Mouse (Mus musculus): Measurements from ENCODE around the gene Ubash3a. TPM values are rescaled to one million over a fixed set of nuclear protein-coding genes. Genes with fewer than 3 reads are reported as not detected.

Gene Ubash3a
- polyA plus RNA-seq, 1 experiment from 2014 or later: 0.38 TPM

GRCm38 (mm10) chr17:31279541-31279940, 71.9 kb downstream of the Ubash3a start:
- no peak for ATAC-seq
- Histone ChIP-seq H3K36me3 (ENCODE audit: control insufficient read depth, insufficient read depth, low read length) (no peaks in the 10 kb centered on the region), H3K4me3 (ENCODE audit: low read length) (no peak overlapping the region), H3K9ac (ENCODE audit: low read depth, low read length) (no peak overlapping the region), H3K27ac (ENCODE audit: low read length) (no peak overlapping the region), H3K27me3 (replicated peaks; ENCODE audit: control insufficient read depth, insufficient read depth, low read length) (no peaks in the 10 kb centered on the region), H3K4me1 (ENCODE audit: control insufficient read depth, insufficient read depth, low read length) (peaks cover 4% of the 10 kb centered on the region; the same call in 1 of the 2 replicates), H3K4me2 (ENCODE audit: low read depth, low read length) (no peak overlapping the region), H3K9me3 (ENCODE audit: control insufficient read depth, low read length) (no peaks in the 10 kb centered on the region)
- WGBS: 80% methylated on average over 9 of the region's 9 CpGs

GRCm38 (mm10) chr17:31280269-31280668, 72.6 kb downstream of the Ubash3a start:
- no peak overlapping the region for H3K4me2 ChIP-seq (ENCODE audit: low read depth, low read length)
- H3K9ac ChIP-seq (ENCODE audit: low read depth, low read length): no peak overlapping the region
- no peaks in the 10 kb centered on the region for H3K9me3 ChIP-seq (ENCODE audit: control insufficient read depth, low read length)
- no peak for ATAC-seq
- WGBS: 59% methylated on average over 6 of the region's 6 CpGs
- H3K36me3 ChIP-seq (ENCODE audit: control insufficient read depth, insufficient read depth, low read length): no peaks in the 10 kb centered on the region
- H3K4me1 ChIP-seq (ENCODE audit: control insufficient read depth, insufficient read depth, low read length): peaks cover 4% of the 10 kb centered on the region; the same call in 1 of the 2 replicates
- no peaks in the 10 kb centered on the region for H3K27me3 ChIP-seq (replicated peaks; ENCODE audit: control insufficient read depth, insufficient read depth, low read length)
- H3K4me3 ChIP-seq (ENCODE audit: low read length): no peak overlapping the region
- H3K27ac ChIP-seq (ENCODE audit: low read length): no peak overlapping the region

- no peaks in the 10 kb centered on the region for H3K27me3 ChIP-seq (replicated peaks; ENCODE audit: control insufficient read depth, insufficient read depth, low read length)
- H3K9ac ChIP-seq (ENCODE audit: low read depth, low read length): no peak overlapping the region
- no peak; the same call in 1 of the 2 replicates for ATAC-seq
- no peaks in the 10 kb centered on the region for H3K4me1 ChIP-seq (ENCODE audit: control insufficient read depth, insufficient read depth, low read length)
- no peaks in the 10 kb centered on the region for H3K36me3 ChIP-seq (ENCODE audit: control insufficient read depth, insufficient read depth, low read length)
- H3K4me3 ChIP-seq (ENCODE audit: low read length): no peak overlapping the region
- no peak overlapping the region for H3K4me2 ChIP-seq (ENCODE audit: low read depth, low read length)
- H3K9me3 ChIP-seq (ENCODE audit: control insufficient read depth, low read length): no peaks in the 10 kb centered on the region
- no peak overlapping the region for H3K27ac ChIP-seq (ENCODE audit: low read length)
- 55% methylated on average over 19 of the region's 19 CpGs for WGBS
These were observed 74.4 kb downstream of the Ubash3a start for GRCm38 (mm10) chr17:31281830-31282686.

GRCm38 (mm10) chr17:31282687-31283053, 75.0 kb downstream of the Ubash3a start:
- no peak for ATAC-seq
- WGBS: 33% methylated on average over 7 of the region's 7 CpGs
- Histone ChIP-seq H3K9ac (ENCODE audit: low read depth, low read length) (no peak overlapping the region), H3K27ac (ENCODE audit: low read length) (no peak overlapping the region), H3K36me3 (ENCODE audit: control insufficient read depth, insufficient read depth, low read length) (no peaks in the 10 kb centered on the region), H3K4me1 (ENCODE audit: control insufficient read depth, insufficient read depth, low read length) (no peaks in the 10 kb centered on the region), H3K9me3 (ENCODE audit: control insufficient read depth, low read length) (no peaks in the 10 kb centered on the region), H3K4me2 (ENCODE audit: low read depth, low read length) (no peak overlapping the region), H3K27me3 (replicated peaks; ENCODE audit: control insufficient read depth, insufficient read depth, low read length) (no peaks in the 10 kb centered on the region), H3K4me3 (ENCODE audit: low read length) (no peak overlapping the region)

GRCm38 (mm10) chr17:31285867-31286266, 78.2 kb downstream of the Ubash3a start:
- Histone ChIP-seq H3K9ac (ENCODE audit: low read depth, low read length) (no peak overlapping the region), H3K4me1 (ENCODE audit: control insufficient read depth, insufficient read depth, low read length) (no peaks in the 10 kb centered on the region), H3K36me3 (ENCODE audit: control insufficient read depth, insufficient read depth, low read length) (no peaks in the 10 kb centered on the region), H3K4me3 (ENCODE audit: low read length) (no peak overlapping the region), H3K4me2 (ENCODE audit: low read depth, low read length) (no peak overlapping the region), H3K27ac (ENCODE audit: low read length) (no peak overlapping the region), H3K27me3 (replicated peaks; ENCODE audit: control insufficient read depth, insufficient read depth, low read length) (no peaks in the 10 kb centered on the region), H3K9me3 (ENCODE audit: control insufficient read depth, low read length) (no peaks in the 10 kb centered on the region)
- ATAC-seq: no peak
- 74% methylated on average over 2 of the region's 2 CpGs for WGBS

- Histone ChIP-seq H3K4me1 (ENCODE audit: control insufficient read depth, insufficient read depth, low read length) (no peaks in the 10 kb centered on the region), H3K27me3 (replicated peaks; ENCODE audit: control insufficient read depth, insufficient read depth, low read length) (no peaks in the 10 kb centered on the region), H3K36me3 (ENCODE audit: control insufficient read depth, insufficient read depth, low read length) (no peaks in the 10 kb centered on the region), H3K27ac (ENCODE audit: low read length) (no peak within 1 kb of the TSS), H3K9me3 (ENCODE audit: control insufficient read depth, low read length) (no peaks in the 10 kb centered on the region), H3K4me3 (ENCODE audit: low read length) (no peak within 1 kb of the TSS), H3K4me2 (ENCODE audit: low read depth, low read length) (no peak within 1 kb of the TSS), H3K9ac (ENCODE audit: low read depth, low read length) (no peak within 1 kb of the TSS)
- no peak for ATAC-seq
- WGBS: 98% methylated on average over 1 of the region's 1 CpGs
These were observed 78.8 kb downstream of the Ubash3a start, which contains the start of gene Slc37a1 for GRCm38 (mm10) chr17:31286492-31286891. Gene Slc37a1, plus strand, starts transcription at chr17:31286792.

GRCm38 (mm10) chr17:31287216-31287615, 79.5 kb downstream of the Ubash3a start:
- Histone ChIP-seq H3K27ac (ENCODE audit: low read length) (no peak overlapping the region), H3K9me3 (ENCODE audit: control insufficient read depth, low read length) (no peaks in the 10 kb centered on the region), H3K36me3 (ENCODE audit: control insufficient read depth, insufficient read depth, low read length) (no peaks in the 10 kb centered on the region), H3K4me1 (ENCODE audit: control insufficient read depth, insufficient read depth, low read length) (no peaks in the 10 kb centered on the region), H3K4me3 (ENCODE audit: low read length) (no peak overlapping the region), H3K4me2 (ENCODE audit: low read depth, low read length) (no peak overlapping the region), H3K27me3 (replicated peaks; ENCODE audit: control insufficient read depth, insufficient read depth, low read length) (no peaks in the 10 kb centered on the region), H3K9ac (ENCODE audit: low read depth, low read length) (no peak overlapping the region)
- 83% methylated on average over 3 of the region's 3 CpGs for whole genome bisulfite sequencing
- ATAC-seq: no peak

GRCm38 (mm10) chr17:31288999-31289726, 81.5 kb downstream of the Ubash3a start:
- Histone ChIP-seq H3K36me3 (ENCODE audit: control insufficient read depth, insufficient read depth, low read length) (no peaks in the 10 kb centered on the region), H3K9me3 (ENCODE audit: control insufficient read depth, low read length) (no peaks in the 10 kb centered on the region), H3K27ac (ENCODE audit: low read length) (no peak overlapping the region), H3K4me3 (ENCODE audit: low read length) (no peak overlapping the region), H3K27me3 (replicated peaks; ENCODE audit: control insufficient read depth, insufficient read depth, low read length) (no peaks in the 10 kb centered on the region), H3K4me1 (ENCODE audit: control insufficient read depth, insufficient read depth, low read length) (no peaks in the 10 kb centered on the region), H3K9ac (ENCODE audit: low read depth, low read length) (no peak overlapping the region), H3K4me2 (ENCODE audit: low read depth, low read length) (no peak overlapping the region)
- WGBS: 65% methylated on average over 7 of the region's 7 CpGs
- no peak for ATAC-seq

GRCm38 (mm10) chr17:31290311-31290710, 82.6 kb downstream of the Ubash3a start:
- H3K27ac ChIP-seq (ENCODE audit: low read length): no peak overlapping the region
- H3K9me3 ChIP-seq (ENCODE audit: control insufficient read depth, low read length): no peaks in the 10 kb centered on the region
- no peak overlapping the region for H3K4me3 ChIP-seq (ENCODE audit: low read length)
- H3K27me3 ChIP-seq (replicated peaks; ENCODE audit: control insufficient read depth, insufficient read depth, low read length): no peaks in the 10 kb centered on the region
- H3K4me2 ChIP-seq (ENCODE audit: low read depth, low read length): no peak overlapping the region
- H3K4me1 ChIP-seq (ENCODE audit: control insufficient read depth, insufficient read depth, low read length): no peaks in the 10 kb centered on the region
- no peak overlapping the region for H3K9ac ChIP-seq (ENCODE audit: low read depth, low read length)
- H3K36me3 ChIP-seq (ENCODE audit: control insufficient read depth, insufficient read depth, low read length): no peaks in the 10 kb centered on the region
- ATAC-seq: no peak
